Mouse (Mus musculus) G1E (cell line): ENCODE results near the gene Cacna1a.

Source experiments
- CTCF ChIP-seq: IDR thresholded peaks from 2 replicates; pipeline ENCODE4 v1.5.1; 2012; ENCODE audit warnings: low read depth, low read length, inconsistent platforms, mixed read lengths
- GATA1 ChIP-seq: IDR thresholded peaks from 2 replicates; pipeline ENCODE4 v1.6.1; 2012; ENCODE audit warnings: borderline replicate concordance, low read length, inconsistent platforms, mixed read lengths
- GATA2 ChIP-seq: IDR thresholded peaks from 2 replicates; pipeline ENCODE4 v1.6.1; 2012; ENCODE audit warnings: low read depth, low read length, inconsistent platforms, borderline replicate concordance
- TAL1 ChIP-seq: conservative IDR thresholded peaks from 2 replicates; pipeline ENCODE4 v1.6.1; 2012; ENCODE audit warnings: low read depth, low read length, inconsistent platforms, mixed read lengths

DNA sequence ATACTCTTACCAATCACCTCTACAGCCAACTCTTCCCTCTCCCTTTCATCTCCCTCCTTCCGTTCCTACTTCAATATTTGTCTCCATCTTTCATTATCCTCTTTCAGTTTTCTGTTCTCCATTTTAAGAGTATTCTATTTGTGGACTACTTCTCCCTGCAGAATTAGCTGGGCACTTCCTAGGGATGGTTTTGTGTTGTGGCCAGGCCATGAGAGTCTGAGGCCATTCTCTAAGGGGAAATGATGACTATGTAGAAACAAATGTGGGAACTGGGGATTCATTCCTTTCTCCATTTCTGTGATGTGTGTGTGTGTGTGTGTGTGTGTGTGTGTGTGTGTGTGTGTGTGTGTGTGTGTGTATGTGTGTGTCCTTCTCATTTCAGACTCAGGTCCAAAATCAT is 144.5 kb downstream of the Cacna1a start:
- TF ChIP-seq CTCF: no peak
- TF ChIP-seq GATA1: no peak
- no peak for TF ChIP-seq TAL1
- no peak for TF ChIP-seq GATA2
